Mouse (Mus musculus) neutrophil, adult 5-6 weeks (primary cell): Measurements from ENCODE around the gene Rab5if. TPM values are rescaled to one million over a fixed set of nuclear protein-coding genes. Genes with fewer than 3 reads are reported as not detected.
"Not testable (repeated sequence)": the region's sequence is repeated elsewhere in the genome, so short reads cannot be mapped to it uniquely, and the experiment has no call there.

Experiments
- ATAC-seq: fragments of 151-379, 151-347 bp; 2 replicates; pipeline ENCODE4 v1.8.0; 2017; ENCODE audit warnings: mild to moderate bottlenecking, moderate TSS enrichment; ENCODE audit not compliant: insufficient number of reproducible peaks, poor library complexity, low FRiP score, severe bottlenecking; ENCODE audit errors: extremely low read depth
- total RNA-seq: library from RNA; stranded (forward); fragments of 200-1000 nt; gene quantifications from 2 replicates; pipeline ENCODE4 v1.2.3, GENCODE M21; 2017

The Rab5if gene
- total RNA-seq, 1 experiment from 2014 or later = 107 TPM

GRCm38 (mm10) chr2:156913191-156913590, 50.3 kb downstream of the Rab5if start:
- ATAC-seq = no peak

DNA sequence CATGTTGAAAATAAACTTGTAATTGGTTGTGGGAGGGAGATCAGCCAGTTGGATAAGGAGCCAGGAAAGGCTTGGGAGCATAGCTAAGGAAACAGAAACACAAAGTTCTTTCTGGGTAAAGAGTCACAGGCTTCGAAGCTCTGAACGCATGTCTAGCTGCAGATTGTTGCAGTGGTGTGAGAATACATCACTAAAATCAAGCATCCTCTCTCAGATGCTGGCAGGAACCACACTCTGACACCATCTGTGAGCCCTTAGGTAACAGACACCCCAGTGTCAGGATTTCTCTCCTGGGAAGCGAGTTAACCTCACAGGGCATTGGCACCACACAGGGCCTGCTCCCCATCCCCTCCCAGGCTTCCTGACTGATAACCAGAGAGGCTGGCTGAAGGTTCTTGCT, 52.6 kb downstream of the Rab5if start:
- ATAC-seq = no peak

GRCm38 (mm10) chr2:156916419-156917125, 53.6 kb downstream of the Rab5if start:
- ATAC-seq = no peak

DNA sequence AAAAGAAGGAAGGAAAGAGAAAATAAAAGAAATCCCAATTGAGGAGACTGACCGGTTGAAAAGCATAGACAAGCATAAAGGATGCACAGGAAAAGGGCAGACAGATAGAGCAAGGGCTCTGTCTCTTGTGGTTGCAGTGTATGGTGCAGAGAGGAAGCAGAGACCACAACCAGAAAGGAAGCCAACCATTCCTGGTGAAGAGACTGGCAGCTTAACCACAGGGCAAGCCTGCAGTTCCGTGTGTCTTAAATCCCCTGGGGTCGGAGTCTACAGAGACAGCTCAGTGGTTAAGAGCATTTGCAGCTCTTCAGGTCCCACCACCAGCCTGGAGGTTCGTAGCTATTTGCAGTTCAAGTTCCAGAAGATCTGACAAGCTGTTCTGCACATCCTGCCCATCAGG, 55.6 kb downstream of the Rab5if start:
- peak; percentile 55; the same call in 1 of the 2 replicates for ATAC-seq

DNA sequence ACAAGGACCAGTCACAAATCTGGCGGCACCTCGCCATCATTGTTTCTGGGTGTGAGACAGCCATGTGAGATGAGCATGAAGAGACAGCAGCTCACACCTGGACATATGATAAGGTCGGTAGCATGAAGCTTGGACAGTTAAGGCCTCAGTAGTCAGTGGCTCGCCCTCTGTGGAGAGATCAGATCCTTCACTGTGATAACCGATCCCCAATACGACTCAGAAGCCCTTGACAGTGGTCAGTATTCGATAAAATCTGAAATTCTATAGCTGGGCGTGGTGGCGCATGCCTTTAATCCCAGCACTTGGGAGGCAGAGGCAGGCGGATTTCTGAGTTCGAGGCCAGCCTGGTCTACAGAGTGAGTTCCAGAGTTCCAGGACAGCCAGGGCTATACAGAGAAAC, 56.3 kb downstream of the Rab5if start:
- not testable (repeated sequence) for ATAC-seq

- no peak for ATAC-seq
Measured at GRCm38 (mm10) chr2:156919796-156920195, 56.9 kb downstream of the Rab5if start.

- ATAC-seq = no peak
Measured at GRCm38 (mm10) chr2:156923057-156923456, 60.1 kb downstream of the Rab5if start.

Other genes starting within 250 kb of the Rab5if start
- gene Dlgap4, start 249.4 kb upstream of the Rab5if start, total RNA-seq = 52.9 and 90.3 TPM in 2 replicates
- 22.3 and 27.6 TPM in 2 replicates for gene Myl9, start 87.7 kb upstream of the Rab5if start, total RNA-seq
- 9.9 and 15.8 TPM in 2 replicates for gene Tgif2, start 23.1 kb upstream of the Rab5if start, total RNA-seq
- gene 4930518I15Rik, start 5.2 kb upstream of the Rab5if start, total RNA-seq = 6.9 and 8.0 TPM in 2 replicates
- gene Sla2, start 24.1 kb downstream of the Rab5if start, total RNA-seq = 4.8 and 5.5 TPM in 2 replicates
- gene Ndrg3, start 128.9 kb downstream of the Rab5if start, total RNA-seq = 34.4 and 43.1 TPM in 2 replicates
- 11.0 and 14.4 TPM in 2 replicates for gene Dsn1, start 144.0 kb downstream of the Rab5if start, total RNA-seq
- gene Soga1, start 216.1 kb downstream of the Rab5if start, total RNA-seq = 0.23 and 0.25 TPM in 2 replicates
- gene Tldc2, start 223.9 kb downstream of the Rab5if start, total RNA-seq = not detected in 2 replicates